Mouse (Mus musculus) heart, postnatal 0 days (tissue): ENCODE data around the gene Tmbim6.

Experiments used
- CTCF ChIP-seq: IDR thresholded peaks from 2 replicates; pipeline ENCODE4 v1.5.1; 2016; ENCODE audit warnings: antibody characterized with exemption, control low read depth, low read depth
- EP300 ChIP-seq: IDR thresholded peaks from 2 replicates; pipeline ENCODE4 v1.6.1; 2016; ENCODE audit warnings: antibody characterized with exemption, low read depth

GRCm38 (mm10) chr15:99431063-99431462, 38.4 kb downstream of the Tmbim6 start:
- no peak for TF ChIP-seq CTCF
- no peak for TF ChIP-seq EP300
